Mouse (Mus musculus) heart, adult 8-10 months (tissue): ENCODE results near the gene Ly6c2. TPM values are rescaled to one million over a fixed set of nuclear protein-coding genes. Genes with fewer than 3 reads are reported as not detected.

ENCODE experiments used
- total RNA-seq, 4 experiments: library from RNA; stranded (reverse); gene quantifications; 2 replicates each; pipeline ENCODE4 v1.2.4; 2022

Gene Ly6c2
- total RNA-seq, 4 experiments from 2014 or later, result 5.5 to 9.5 (median 6.9) TPM

Other genes with a start within 250 kb of the Ly6c2 start
- not detected for gene 2010109I03Rik, start 214.9 kb downstream of the Ly6c2 start, total RNA-seq
- under 1 TPM; 0.28 to 0.37 (median 0.31) TPM for gene Ly6i, start 128.5 kb downstream of the Ly6c2 start, total RNA-seq
- gene Ly6a, start 113.9 kb downstream of the Ly6c2 start, total RNA-seq, result 100 to 1,000 TPM in 3 of 4 experiments, 10 to 100 TPM in 1; 99.8 to 117 (median 108) TPM
- 100 to 1,000 TPM; 192 to 234 (median 218) TPM for gene Ly6c1, start 63.1 kb downstream of the Ly6c2 start, total RNA-seq
- not detected for gene Ly6g, start 43.3 kb upstream of the Ly6c2 start, total RNA-seq
- not detected for gene BC025446, start 104.4 kb upstream of the Ly6c2 start, total RNA-seq
- not detected for gene Ly6f, start 156.5 kb upstream of the Ly6c2 start, total RNA-seq